Mouse (Mus musculus) heart, postnatal 0 days (tissue): ENCODE data around the gene Zfp597.

Experiments used
- CTCF ChIP-seq: IDR thresholded peaks from 2 replicates; pipeline ENCODE4 v1.5.1; 2016; ENCODE audit warnings: antibody characterized with exemption, control low read depth, low read depth
- EP300 ChIP-seq: IDR thresholded peaks from 2 replicates; pipeline ENCODE4 v1.6.1; 2016; ENCODE audit warnings: antibody characterized with exemption, low read depth

- TF ChIP-seq CTCF (no peak), EP300 (no peak)
These were observed 56.3 kb downstream of the Zfp597 start for GRCm38 (mm10) chr16:3828021-3828420.
